Mouse (Mus musculus) pancreas, adult 10 weeks (tissue): ENCODE results near the gene Btg1-ps2. TPM values are rescaled to one million over a fixed set of nuclear protein-coding genes. Genes with fewer than 3 reads are reported as not detected.

ENCODE experiments used
- polyA plus RNA-seq: library from polyadenylated mRNA; stranded (reverse); fragments of 350-450 nt; fragmentation: Illumina TruSeq; extraction: RNeasy Lipid Tissue Mini Kit (QIAGEN cat#74804); gene quantifications from one replicate; pipeline ENCODE4 v1.2.3, GENCODE M21; 2015; ENCODE audit warnings: low read depth, low replicate concordance; ENCODE audit not compliant: insufficient read depth

Btg1-ps2 gene
- polyA plus RNA-seq = not detected

DNA sequence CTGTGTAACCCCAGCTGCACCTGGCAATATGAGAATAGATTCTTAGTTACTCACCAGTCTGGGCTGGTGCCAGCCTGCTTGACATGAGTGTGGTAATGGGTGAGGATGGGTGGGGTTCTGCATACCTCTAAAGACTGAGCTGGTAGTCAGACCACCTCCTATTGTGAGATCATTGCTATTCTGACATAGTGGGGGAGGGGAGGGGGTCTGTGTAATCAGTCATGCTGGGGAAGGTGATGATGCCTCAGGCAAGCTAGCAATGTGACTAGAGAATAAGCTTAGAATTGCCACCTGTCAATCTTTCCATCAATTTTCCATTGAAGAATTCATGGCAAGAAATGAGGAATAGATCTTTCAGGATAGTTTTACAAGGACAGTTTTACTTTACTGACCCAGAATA, at the start of gene Btg1-ps2:
Gene Btg1-ps2, minus strand, starts transcription at position 101 of the 400 bp plus-strand sequence.

DNA sequence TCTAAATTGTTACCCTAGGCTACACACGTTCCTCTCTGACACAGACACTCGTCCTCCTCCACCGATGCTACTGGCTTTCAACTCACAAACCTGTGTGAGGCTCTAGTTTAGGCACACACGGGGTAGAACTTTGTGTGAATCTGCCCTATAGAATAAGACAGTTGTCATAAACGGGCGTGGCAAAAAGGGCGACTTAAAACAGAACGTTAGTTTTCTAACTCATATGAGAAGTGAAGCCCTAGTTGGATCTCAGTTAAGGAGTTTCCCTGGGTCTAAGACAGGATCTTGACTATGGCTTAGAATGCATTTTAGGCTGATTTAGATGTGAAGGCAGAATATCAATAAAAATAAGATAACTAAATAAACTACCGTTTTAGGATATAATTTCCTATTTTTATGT, 42.1 kb upstream of the Btg1-ps2 start, which contains the start of gene Rhox11:
Gene Rhox11, minus strand, starts transcription at position 101 of the 400 bp plus-strand sequence.

DNA sequence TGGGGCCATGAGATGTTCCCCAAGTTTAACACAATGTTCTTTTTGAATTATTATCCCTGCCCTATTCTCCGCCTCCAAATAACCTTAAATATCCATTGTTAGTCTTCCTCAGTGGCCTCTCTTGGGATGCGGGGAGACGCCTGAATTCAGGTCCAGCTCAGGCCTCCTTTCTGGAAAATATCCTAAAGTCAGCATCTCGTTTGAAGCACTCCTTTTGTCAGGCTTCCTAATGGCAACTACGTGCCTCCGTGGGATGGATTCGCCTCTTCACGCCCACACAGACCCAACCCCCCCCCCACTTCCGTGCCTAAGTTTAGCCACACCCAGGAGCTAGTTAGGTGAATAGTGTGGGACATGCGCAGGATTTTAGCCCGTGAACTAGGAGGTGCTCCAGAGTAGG, 23.3 kb upstream of the Btg1-ps2 start, which contains the start of gene Rhox10:
Gene Rhox10, plus strand, starts transcription at position 301 of the 400 bp plus-strand sequence.

DNA sequence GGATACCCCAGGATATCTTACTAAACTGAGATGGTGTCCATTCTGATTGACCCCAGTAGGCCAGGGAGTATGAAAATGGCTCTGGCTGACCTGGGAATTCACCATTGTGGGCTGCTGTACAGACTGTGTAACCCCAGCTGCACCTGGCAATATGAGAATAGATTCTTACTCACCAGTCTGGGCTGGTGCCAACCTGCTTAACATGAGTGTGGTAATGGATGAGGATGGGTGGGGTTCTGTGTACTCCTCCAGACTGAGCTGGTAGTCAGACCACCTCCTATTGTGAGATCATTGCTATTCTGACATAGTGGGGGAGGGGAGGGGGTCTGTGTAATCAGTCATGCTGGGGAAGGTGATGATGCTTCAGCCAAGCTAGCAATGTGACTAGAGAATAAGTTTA, 24.3 kb downstream of the Btg1-ps2 start, which contains the start of gene Btg1-ps1:
Gene Btg1-ps1, minus strand, starts transcription at position 219 of the 400 bp plus-strand sequence.

Other genes with a start within 250 kb of the Btg1-ps2 start
- gene Rhox5, start 238.3 kb downstream of the Btg1-ps2 start, polyA plus RNA-seq = not detected
- gene Rhox6, start 216.2 kb downstream of the Btg1-ps2 start, polyA plus RNA-seq = not detected
- gene Rhox7a, start 211.4 kb downstream of the Btg1-ps2 start, polyA plus RNA-seq = not detected
- gene Rhox8, start 164.2 kb downstream of the Btg1-ps2 start, polyA plus RNA-seq = not detected
- gene Rhox7b, start 145.9 kb downstream of the Btg1-ps2 start, polyA plus RNA-seq = not detected
- not detected for gene Rhox9, start 141.3 kb downstream of the Btg1-ps2 start, polyA plus RNA-seq
- not detected for gene Btg1-ps1, start 24.3 kb downstream of the Btg1-ps2 start, polyA plus RNA-seq
- gene Rhox10, start 23.4 kb upstream of the Btg1-ps2 start, polyA plus RNA-seq = not detected
- not detected for gene Rhox11, start 42.0 kb upstream of the Btg1-ps2 start, polyA plus RNA-seq
- gene Rhox12, start 67.8 kb upstream of the Btg1-ps2 start, polyA plus RNA-seq = not detected
- not detected for gene Rhox13, start 78.1 kb upstream of the Btg1-ps2 start, polyA plus RNA-seq
- gene Zbtb33, start 146.7 kb upstream of the Btg1-ps2 start, polyA plus RNA-seq = 2.5 TPM
- gene Tmem255a, start 209.3 kb upstream of the Btg1-ps2 start, polyA plus RNA-seq = 3.0 TPM